Mouse (Mus musculus) liver, embryonic 14.5 days (tissue): ENCODE data around the gene Tinagl1.

Source experiments
- CTCF ChIP-seq: IDR thresholded peaks from 2 replicates; pipeline ENCODE4 v1.5.1; 2016; ENCODE audit warnings: antibody characterized with exemption, low read depth, control low read depth
- EP300 ChIP-seq: IDR thresholded peaks from 2 replicates; pipeline ENCODE4 v1.6.1; 2016; ENCODE audit warnings: antibody characterized with exemption, low read depth

DNA sequence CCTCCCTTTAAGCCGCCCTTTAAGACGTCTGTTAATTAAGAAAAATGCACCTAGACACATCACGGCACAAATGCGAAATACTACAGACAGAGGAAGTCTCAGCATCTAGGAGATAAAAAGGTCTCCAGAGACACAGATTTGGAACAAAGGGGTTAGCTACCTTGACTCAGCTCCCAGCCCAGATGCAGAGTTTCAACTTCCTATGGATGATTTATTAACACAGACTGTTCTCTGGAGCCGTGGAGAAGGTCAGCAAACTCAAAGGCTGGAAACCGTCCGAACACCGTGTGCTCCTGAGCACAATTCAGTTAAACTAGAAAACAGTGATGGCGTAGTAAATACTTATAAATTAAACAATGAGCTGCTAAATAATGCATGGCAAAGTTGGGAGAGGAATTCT, 17.3 kb upstream of the Tinagl1 start:
- TF ChIP-seq CTCF, result no peak
- no peak for TF ChIP-seq EP300
